In genomic region chr2:146279430-146280220, GRCm38 (mm10) we compare ENCODE assay signal across 8 mouse cellular contexts. TPM values are rescaled to one million over a fixed set of nuclear protein-coding genes. Genes with fewer than 3 reads are reported as not detected.
DNase-seq lines count a peak whose midpoint lies in the region; ATAC-seq and TF ChIP-seq lines count a peak whose summit lies in the region.

No protein-coding gene starts in this region.

- peak overlapping the region; percentile 18; the same call in 1 of the 2 replicates for H3K27ac ChIP-seq in left cerebral cortex, adult 2 months
- peak overlapping the region; percentile 75 for H3K27ac ChIP-seq in hindbrain, embryonic 11.5 days (ENCODE audit: low read depth, low read length)
- H3K27ac ChIP-seq in neural tube, embryonic 13.5 days (replicated peaks) = peak overlapping the region; percentile 86

- H3K4me2 ChIP-seq in hindbrain, embryonic 11.5 days (replicated peaks; ENCODE audit: low read depth, low read length) = 0 out of 2 replicates have a peak overlapping the region, but pooled peaks have one; percentile 7
- H3K4me2 ChIP-seq in neural tube, embryonic 13.5 days = peak overlapping the region; percentile 34

- no peak for DNase-seq in left cerebral cortex, adult 2 months (ENCODE audit: extremely low spot score in 1 of 2, low spot score in 2 of 2)
- no peak for DNase-seq in left cerebral cortex, adult 8-10 months (ENCODE audit: low spot score in 2 of 2)
- peak; percentile 92 to 93 for DNase-seq in cerebellum, postnatal 14 days
- peak; percentile 34 for DNase-seq in hindbrain, embryonic 11.5 days (ENCODE audit: low spot score)
- no peak for DNase-seq in spleen, postnatal 4 days (ENCODE audit: low spot score in 2 of 2)
- DNase-seq in B cell, adult 2 months = no peak

- H3K27me3 ChIP-seq in hindbrain, embryonic 11.5 days (ENCODE audit: control insufficient read depth, insufficient read depth, low read length) = no peaks in the 10 kb centered on the region
- H3K27me3 ChIP-seq in neural tube, embryonic 13.5 days = peaks cover 2% of the 10 kb centered on the region; the same call in 1 of the 2 replicates

- H3K9me3 ChIP-seq in hindbrain, embryonic 11.5 days (ENCODE audit: control insufficient read depth, low read length) = no peaks in the 10 kb centered on the region
- no peaks in the 10 kb centered on the region for H3K9me3 ChIP-seq in neural tube, embryonic 13.5 days

- no peak overlapping the region for H3K4me3 ChIP-seq in left cerebral cortex, adult 2 months
- H3K4me3 ChIP-seq in hindbrain, embryonic 11.5 days (ENCODE audit: low read depth, low read length) = no peak overlapping the region
- H3K4me3 ChIP-seq in neural tube, embryonic 13.5 days = no peak overlapping the region

- TF ChIP-seq CTCF in left cerebral cortex, adult 2 months (IDR thresholded peaks at IDR 0.05) = no peak

- peaks cover 10% of the 10 kb centered on the region; the same call in 1 of the 2 replicates for H3K4me1 ChIP-seq in hindbrain, embryonic 11.5 days (replicated peaks; ENCODE audit: control insufficient read depth, insufficient read depth, low read length)
- H3K4me1 ChIP-seq in neural tube, embryonic 13.5 days (replicated peaks) = peaks cover 30% of the 10 kb centered on the region

- intact Hi-C loops in left cerebral cortex, adult 2 months (cut with DNase I) = no loop called here

- no peak overlapping the region for H3K9ac ChIP-seq in hindbrain, embryonic 11.5 days (ENCODE audit: low read depth, low read length)
- peak overlapping the region; percentile 47 for H3K9ac ChIP-seq in neural tube, embryonic 13.5 days

- no peaks in the 10 kb centered on the region for H3K36me3 ChIP-seq in hindbrain, embryonic 11.5 days (ENCODE audit: control insufficient read depth, insufficient read depth, low read length)
- H3K36me3 ChIP-seq in neural tube, embryonic 13.5 days = no peaks in the 10 kb centered on the region

- WGBS in hindbrain, embryonic 11.5 days = 43% methylated on average over 24 of the region's 24 CpGs
- 16% methylated on average over 24 of the region's 24 CpGs for WGBS in neural tube, embryonic 13.5 days

- ATAC-seq in hindbrain, embryonic 11.5 days (ENCODE audit: low FRiP score) = peak; percentile 67
- peak; percentile 85 for ATAC-seq in neural tube, embryonic 13.5 days (ENCODE audit: low read depth)
- ATAC-seq in megakaryocyte, adult 5-6 weeks (ENCODE audit: poor library complexity, severe bottlenecking) = no peak

RNA-seq across cellular contexts. Expression of gene Insm1, which starts 57.9 kb away (rescaled TPM):
- total RNA-seq in left cerebral cortex, adult 2 months (2021) = 1 to 10 TPM; 4.8 to 6.1 TPM
- total RNA-seq in left cerebral cortex, adult 8-10 months (2022) = 1 to 10 TPM; 4.7 to 5.9 (median 5.8) TPM
- polyA plus RNA-seq in hindbrain, embryonic 11.5 days (2014; fragmentation: Nextera tagmentation; extraction: Ambion mirVana) = 11.9 and 12.3 TPM in 2 replicates
- polyA plus RNA-seq in neural tube, embryonic 13.5 days (2015; fragmentation: Nextera tagmentation; extraction: Ambion mirVana) = 2.2 and 2.6 TPM in 2 replicates
- not detected in 2 replicates for total RNA-seq in megakaryocyte, adult 5-6 weeks (2015)
- not detected in 2 replicates for total RNA-seq in megakaryocyte, adult 5-6 weeks (2017)

Comparison
In these comparisons a context has a peak if more than half of its experiments do, and no peak if none do; other contexts are left out.
1. DNase-seq: peak in cerebellum, postnatal 14 days (2 of 2) and hindbrain, embryonic 11.5 days (single experiment); none in left cerebral cortex, adult 2 months (0 of 2), left cerebral cortex, adult 8-10 months (0 of 2), spleen, postnatal 4 days (0 of 2) and B cell, adult 2 months (0 of 2).
2. H3K27ac ChIP-seq: peak in every context shown above with its lines; median percentile 86 in neural tube, embryonic 13.5 days; 75 in hindbrain, embryonic 11.5 days; 18 in left cerebral cortex, adult 2 months.
3. RNA of gene Insm1, which starts 57.9 kb away (total RNA-seq): 4.8 to 6.1 TPM in left cerebral cortex, adult 2 months and 4.7 to 5.9 TPM in left cerebral cortex, adult 8-10 months; not detected in megakaryocyte, adult 5-6 weeks; every median in the first group is over 4 times any median in the second.